ENCODE assay signal across 8 mouse cellular contexts in the genomic region with DNA sequence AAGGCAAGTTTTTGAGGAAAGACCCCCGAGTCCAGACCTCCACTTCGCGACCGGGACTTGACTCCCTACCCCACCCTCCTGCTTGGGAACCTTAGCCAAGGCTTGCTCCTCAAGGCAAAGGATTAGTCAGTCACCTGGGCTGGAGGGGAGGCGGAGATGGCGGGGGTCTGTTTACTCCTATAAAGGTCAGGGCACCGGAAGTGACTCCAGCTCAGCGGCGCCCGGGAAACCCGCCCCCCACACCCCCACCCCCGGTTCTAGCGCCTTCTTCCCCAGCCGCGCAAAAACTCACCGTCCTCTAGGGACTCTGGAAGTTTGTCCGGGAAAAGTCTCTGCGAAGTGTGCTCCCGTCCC. TPM values are rescaled to one million over a fixed set of nuclear protein-coding genes. Genes with fewer than 3 reads are reported as not detected.
A peak's percentile ranks its signal among the peaks of the same experiment; 100 is the strongest.
DNase-seq lines count a peak whose midpoint lies in the region; ATAC-seq and TF ChIP-seq lines count a peak whose summit lies in the region.

No protein-coding gene starts in this region.

- WGBS in kidney, embryonic 14.5 days: 2% methylated on average over 19 of the region's 19 CpGs
- WGBS in hindbrain, embryonic 15.5 days: under 1% methylated on average over 19 of the region's 19 CpGs
- 0% methylated on average over 19 of the region's 19 CpGs for WGBS in midbrain, embryonic 16.5 days

- H3K27me3 ChIP-seq in kidney, embryonic 14.5 days (ENCODE audit: control insufficient read depth, insufficient read depth, low read length): no peaks in the 10 kb centered on the region
- peaks cover 36% of the 10 kb centered on the region for H3K27me3 ChIP-seq in hindbrain, embryonic 15.5 days
- H3K27me3 ChIP-seq in midbrain, embryonic 16.5 days (ENCODE audit: control insufficient read depth, insufficient read depth, low read depth, low read length): peaks cover 27% of the 10 kb centered on the region

- 0 out of 2 replicates have a peak, but pooled peaks cover 5% of the 10 kb centered on the region for H3K36me3 ChIP-seq in kidney, embryonic 14.5 days (ENCODE audit: control insufficient read depth, insufficient read depth, low read length)
- H3K36me3 ChIP-seq in hindbrain, embryonic 15.5 days: no peaks in the 10 kb centered on the region
- H3K36me3 ChIP-seq in midbrain, embryonic 16.5 days (ENCODE audit: control insufficient read depth, insufficient read depth, low read length): no peaks in the 10 kb centered on the region

- no peak for DNase-seq in kidney, adult 9 months
- DNase-seq in brain, embryonic 14.5 days (ENCODE audit: low read depth): peak; percentile 13
- no peak for DNase-seq in spleen, adult 18-20 months
- no peak for DNase-seq in ovary, postnatal 36 days (ENCODE audit: low spot score)

- TF ChIP-seq POLR2A in brain, embryonic 14.5 days (IDR thresholded peaks at IDR 0.05; ENCODE audit: borderline replicate concordance, extremely low read depth, insufficient read depth, insufficient read length, poor library complexity, severe bottlenecking): no peak

- TF ChIP-seq CTCF in brain, embryonic 14.5 days (IDR thresholded peaks at IDR 0.05; ENCODE audit: borderline replicate concordance, extremely low read depth, insufficient read depth, insufficient read length): no peak

- no peaks in the 10 kb centered on the region for H3K9me3 ChIP-seq in kidney, embryonic 14.5 days (ENCODE audit: control insufficient read depth, low read length)
- no peaks in the 10 kb centered on the region for H3K9me3 ChIP-seq in hindbrain, embryonic 15.5 days
- H3K9me3 ChIP-seq in midbrain, embryonic 16.5 days (replicated peaks; ENCODE audit: control insufficient read depth, low read length, poor library complexity, severe bottlenecking): no peaks in the 10 kb centered on the region

- 0 out of 2 replicates have a peak, but pooled peaks have one; percentile 1 for ATAC-seq in kidney, embryonic 14.5 days (ENCODE audit: low FRiP score, low TSS enrichment)
- no peak for ATAC-seq in hindbrain, embryonic 15.5 days (ENCODE audit: low FRiP score, low read depth)
- no peak for ATAC-seq in midbrain, embryonic 16.5 days
- no peak for ATAC-seq in cerebellum, adult (ENCODE audit: insufficient number of reproducible peaks, low FRiP score, low TSS enrichment)

- peak overlapping the region; percentile 95 for H3K4me2 ChIP-seq in kidney, embryonic 14.5 days (replicated peaks; ENCODE audit: low read depth, low read length)
- peak overlapping the region; percentile 96 for H3K4me2 ChIP-seq in hindbrain, embryonic 15.5 days
- peak overlapping the region; percentile 97 for H3K4me2 ChIP-seq in midbrain, embryonic 16.5 days (ENCODE audit: low read length)

- no peak overlapping the region for H3K27ac ChIP-seq in kidney, embryonic 14.5 days (ENCODE audit: low read depth, low read length)
- no peak overlapping the region for H3K27ac ChIP-seq in hindbrain, embryonic 15.5 days (replicated peaks)
- no peak overlapping the region for H3K27ac ChIP-seq in midbrain, embryonic 16.5 days (ENCODE audit: low read length)

- peak overlapping the region; percentile 70; the same call in 1 of the 2 replicates for H3K9ac ChIP-seq in kidney, embryonic 14.5 days (ENCODE audit: low read depth, low read length)
- no peak overlapping the region; the same call in 1 of the 2 replicates for H3K9ac ChIP-seq in hindbrain, embryonic 15.5 days
- H3K9ac ChIP-seq in midbrain, embryonic 16.5 days (ENCODE audit: low read depth, low read length): peak overlapping the region; percentile 72

- H3K4me1 ChIP-seq in kidney, embryonic 14.5 days (ENCODE audit: control insufficient read depth, insufficient read depth, low read length): peaks cover 28% of the 10 kb centered on the region
- H3K4me1 ChIP-seq in hindbrain, embryonic 15.5 days (replicated peaks): peaks cover 32% of the 10 kb centered on the region
- peaks cover 21% of the 10 kb centered on the region for H3K4me1 ChIP-seq in midbrain, embryonic 16.5 days (ENCODE audit: control insufficient read depth, insufficient read depth, low read length)

- peak overlapping the region; percentile 65 for H3K4me3 ChIP-seq in kidney, embryonic 14.5 days (ENCODE audit: low read length)
- H3K4me3 ChIP-seq in hindbrain, embryonic 15.5 days: peak overlapping the region; percentile 69
- peak overlapping the region; percentile 68 for H3K4me3 ChIP-seq in midbrain, embryonic 16.5 days (ENCODE audit: low read depth, low read length)

RNA-seq across cellular contexts. Expression of gene Tcf7, which starts 0.4 kb away (rescaled TPM):
- polyA plus RNA-seq in kidney, embryonic 14.5 days (2014; fragmentation: Nextera tagmentation; extraction: Ambion mirVana): 18.1 and 27.5 TPM in 2 replicates
- polyA plus RNA-seq in brain, embryonic 14.5 days (2012; rRNA removed): 8.2 and 10.3 TPM in 2 replicates
- 5.2 and 5.8 TPM in 2 replicates for polyA plus RNA-seq in hindbrain, embryonic 15.5 days (2015; fragmentation: Nextera tagmentation; extraction: Ambion mirVana)
- 2.3 and 3.2 TPM in 2 replicates for polyA plus RNA-seq in midbrain, embryonic 16.5 days (2015; fragmentation: Nextera tagmentation; extraction: Ambion mirVana)

RNA-seq across cellular contexts. Expression of gene Skp1a, which starts 50.6 kb away (rescaled TPM):
- polyA plus RNA-seq in kidney, embryonic 14.5 days (2014; fragmentation: Nextera tagmentation; extraction: Ambion mirVana): 843 and 964 TPM in 2 replicates
- 231 and 285 TPM in 2 replicates for polyA plus RNA-seq in brain, embryonic 14.5 days (2012; rRNA removed)
- 975 and 989 TPM in 2 replicates for polyA plus RNA-seq in hindbrain, embryonic 15.5 days (2015; fragmentation: Nextera tagmentation; extraction: Ambion mirVana)
- polyA plus RNA-seq in midbrain, embryonic 16.5 days (2015; fragmentation: Nextera tagmentation; extraction: Ambion mirVana): 1,072 and 1,120 TPM in 2 replicates
